Mouse (Mus musculus): ENCODE results near the gene Ptpn23. TPM values are rescaled to one million over a fixed set of nuclear protein-coding genes. Genes with fewer than 3 reads are reported as not detected.

Gene Ptpn23
- 21.6 and 25.7 TPM in 2 replicates for polyA plus RNA-seq (2015; fragmentation: Nextera tagmentation; extraction: Ambion mirVana)

- Histone ChIP-seq H3K4me2 (replicated peaks) (peak within 1 kb of the TSS; percentile 78), H3K27ac (peak within 1 kb of the TSS; percentile 84), H3K4me1 (replicated peaks) (peaks cover 24% of the 10 kb centered on the region), H3K36me3 (0 out of 2 replicates have a peak, but pooled peaks cover 3% of the 10 kb centered on the region), H3K9ac (replicated peaks) (peak within 1 kb of the TSS; percentile 82), H3K27me3 (no peaks in the 10 kb centered on the region), H3K4me3 (replicated peaks) (peak within 1 kb of the TSS; percentile 72), H3K9me3 (no peaks in the 10 kb centered on the region)
- under 1% methylated on average over 39 of the region's 39 CpGs for WGBS
- ATAC-seq = peak; percentile 96
Measured at GRCm38 (mm10) chr9:110408099-110408773, at the start of gene Ptpn23. Gene Ptpn23 (minus strand): TSS chr9:110408213.

GRCm38 (mm10) chr9:110452523-110452922, 44.5 kb upstream of the Ptpn23 start:
- 89% methylated on average over 3 of the region's 3 CpGs for WGBS

GRCm38 (mm10) chr9:110448857-110449617, 41.0 kb upstream of the Ptpn23 start:
- H3K27ac ChIP-seq = peak overlapping the region; percentile 36
- peak overlapping the region; percentile 52; the same call in 1 of the 2 replicates for H3K9ac ChIP-seq (replicated peaks)
- 34% methylated on average over 11 of the region's 11 CpGs for WGBS

More at GRCm38 (mm10) chr9:110452523-110452922, 44.5 kb upstream of the Ptpn23 start:
- ATAC-seq = no peak
- H3K4me1 ChIP-seq (replicated peaks) = peaks cover 7% of the 10 kb centered on the region
- no peak overlapping the region for H3K4me2 ChIP-seq (replicated peaks)
- H3K9ac ChIP-seq (replicated peaks) = no peak overlapping the region
- no peak overlapping the region for H3K4me3 ChIP-seq (replicated peaks)
- no peak overlapping the region for H3K27ac ChIP-seq
- peaks cover 25% of the 10 kb centered on the region for H3K36me3 ChIP-seq
- no peaks in the 10 kb centered on the region for H3K27me3 ChIP-seq
- no peaks in the 10 kb centered on the region for H3K9me3 ChIP-seq

GRCm38 (mm10) chr9:110448356-110448755, 40.3 kb upstream of the Ptpn23 start:
- H3K27me3 ChIP-seq = no peaks in the 10 kb centered on the region
- whole genome bisulfite sequencing = 78% methylated on average over 15 of the region's 15 CpGs
- H3K27ac ChIP-seq = no peak overlapping the region
- peak; percentile 53; the same call in 1 of the 2 replicates for ATAC-seq
- H3K4me3 ChIP-seq (replicated peaks) = no peak overlapping the region
- H3K9ac ChIP-seq (replicated peaks) = peak overlapping the region; percentile 52; the same call in 1 of the 2 replicates
- no peak overlapping the region for H3K4me2 ChIP-seq (replicated peaks)
- H3K36me3 ChIP-seq = peaks cover 28% of the 10 kb centered on the region
- H3K9me3 ChIP-seq = no peaks in the 10 kb centered on the region
- H3K4me1 ChIP-seq (replicated peaks) = peaks cover 7% of the 10 kb centered on the region

More at GRCm38 (mm10) chr9:110448857-110449617, 41.0 kb upstream of the Ptpn23 start:
- Histone ChIP-seq H3K4me1 (replicated peaks) (peaks cover 7% of the 10 kb centered on the region), H3K27me3 (no peaks in the 10 kb centered on the region), H3K4me3 (replicated peaks) (no peak overlapping the region), H3K4me2 (replicated peaks) (no peak overlapping the region), H3K36me3 (peaks cover 28% of the 10 kb centered on the region), H3K9me3 (no peaks in the 10 kb centered on the region)
- ATAC-seq = peak; percentile 90

GRCm38 (mm10) chr9:110440559-110440958, 32.5 kb upstream of the Ptpn23 start:
- no peak for ATAC-seq
- H3K27me3 ChIP-seq = no peaks in the 10 kb centered on the region
- H3K36me3 ChIP-seq = peaks cover 44% of the 10 kb centered on the region
- no peak overlapping the region for H3K4me3 ChIP-seq (replicated peaks)
- H3K9ac ChIP-seq (replicated peaks) = no peak overlapping the region
- H3K4me2 ChIP-seq (replicated peaks) = no peak overlapping the region
- 91% methylated on average over 6 of the region's 6 CpGs for WGBS
- H3K4me1 ChIP-seq (replicated peaks) = no peaks in the 10 kb centered on the region
- H3K27ac ChIP-seq = no peak overlapping the region
- no peaks in the 10 kb centered on the region for H3K9me3 ChIP-seq

GRCm38 (mm10) chr9:110440049-110440448, 32.0 kb upstream of the Ptpn23 start:
- Histone ChIP-seq H3K9ac (replicated peaks) (no peak overlapping the region), H3K4me2 (replicated peaks) (no peak overlapping the region), H3K4me3 (replicated peaks) (no peak overlapping the region), H3K9me3 (no peaks in the 10 kb centered on the region), H3K27ac (no peak overlapping the region), H3K4me1 (replicated peaks) (no peaks in the 10 kb centered on the region), H3K27me3 (no peaks in the 10 kb centered on the region), H3K36me3 (peaks cover 49% of the 10 kb centered on the region)
- 85% methylated on average over 2 of the region's 5 CpGs for WGBS
- no peak for ATAC-seq

- H3K4me1 ChIP-seq (replicated peaks) = no peaks in the 10 kb centered on the region
- H3K36me3 ChIP-seq = peaks cover 61% of the 10 kb centered on the region
- H3K9me3 ChIP-seq = no peaks in the 10 kb centered on the region
- H3K27ac ChIP-seq = no peak overlapping the region
- ATAC-seq = no peak
- no peaks in the 10 kb centered on the region for H3K27me3 ChIP-seq
- 95% methylated on average over 11 of the region's 11 CpGs for WGBS
- H3K4me3 ChIP-seq (replicated peaks) = no peak overlapping the region
- H3K9ac ChIP-seq (replicated peaks) = no peak overlapping the region
- H3K4me2 ChIP-seq (replicated peaks) = no peak overlapping the region
Measured at GRCm38 (mm10) chr9:110436041-110436440, 28.0 kb upstream of the Ptpn23 start.

GRCm38 (mm10) chr9:110433045-110433444, 25.0 kb upstream of the Ptpn23 start:
- Histone ChIP-seq H3K36me3 (peaks cover 88% of the 10 kb centered on the region), H3K27ac (no peak overlapping the region), H3K27me3 (no peaks in the 10 kb centered on the region), H3K4me3 (replicated peaks) (no peak overlapping the region), H3K4me2 (replicated peaks) (no peak overlapping the region), H3K4me1 (replicated peaks) (no peaks in the 10 kb centered on the region), H3K9ac (replicated peaks) (no peak overlapping the region), H3K9me3 (no peaks in the 10 kb centered on the region)
- no peak for ATAC-seq
- WGBS = 93% methylated on average over 2 of the region's 2 CpGs

- no peak overlapping the region for H3K9ac ChIP-seq (replicated peaks)
- peaks cover 91% of the 10 kb centered on the region for H3K36me3 ChIP-seq
- H3K4me2 ChIP-seq (replicated peaks) = no peak overlapping the region
- H3K27ac ChIP-seq = no peak overlapping the region
- WGBS = 71% methylated on average over 8 of the region's 8 CpGs
- no peaks in the 10 kb centered on the region for H3K27me3 ChIP-seq
- H3K4me1 ChIP-seq (replicated peaks) = no peaks in the 10 kb centered on the region
- no peaks in the 10 kb centered on the region for H3K9me3 ChIP-seq
- no peak overlapping the region for H3K4me3 ChIP-seq (replicated peaks)
- no peak for ATAC-seq
Measured at GRCm38 (mm10) chr9:110431241-110431640, 23.2 kb upstream of the Ptpn23 start.

- H3K36me3 ChIP-seq = no peaks in the 10 kb centered on the region
- 93% methylated on average over 12 of the region's 12 CpGs for WGBS
- H3K27ac ChIP-seq = no peak within 1 kb of the TSS
- no peaks in the 10 kb centered on the region for H3K27me3 ChIP-seq
- H3K4me2 ChIP-seq (replicated peaks) = no peak within 1 kb of the TSS
- no peaks in the 10 kb centered on the region for H3K4me1 ChIP-seq (replicated peaks)
- H3K9me3 ChIP-seq = no peaks in the 10 kb centered on the region
- ATAC-seq = no peak
- no peak within 1 kb of the TSS for H3K4me3 ChIP-seq (replicated peaks)
- H3K9ac ChIP-seq (replicated peaks) = no peak within 1 kb of the TSS
Measured at GRCm38 (mm10) chr9:110419511-110420112, 11.6 kb upstream of the Ptpn23 start, which contains the start of gene Ngp. Gene Ngp (plus strand): TSS chr9:110419747.

- H3K27me3 ChIP-seq = no peaks in the 10 kb centered on the region
- peaks cover 4% of the 10 kb centered on the region for H3K4me1 ChIP-seq (replicated peaks)
- ATAC-seq = no peak
- H3K27ac ChIP-seq = no peak overlapping the region
- H3K4me2 ChIP-seq (replicated peaks) = no peak overlapping the region
- no peaks in the 10 kb centered on the region for H3K9me3 ChIP-seq
- WGBS = 55% methylated on average over 9 of the region's 9 CpGs
- H3K36me3 ChIP-seq = no peaks in the 10 kb centered on the region
- H3K4me3 ChIP-seq (replicated peaks) = no peak overlapping the region
- no peak overlapping the region for H3K9ac ChIP-seq (replicated peaks)
Measured at GRCm38 (mm10) chr9:110413785-110414184, 5.8 kb upstream of the Ptpn23 start.

- no peak overlapping the region for H3K9ac ChIP-seq (replicated peaks)
- 83% methylated on average over 7 of the region's 7 CpGs for WGBS
Measured at GRCm38 (mm10) chr9:110412926-110413325, 4.9 kb upstream of the Ptpn23 start.

More at GRCm38 (mm10) chr9:110412926-110413325, 4.9 kb upstream of the Ptpn23 start:
- no peaks in the 10 kb centered on the region for H3K9me3 ChIP-seq
- H3K27me3 ChIP-seq = no peaks in the 10 kb centered on the region
- H3K36me3 ChIP-seq = no peaks in the 10 kb centered on the region
- ATAC-seq = no peak
- no peak overlapping the region for H3K4me2 ChIP-seq (replicated peaks)
- H3K27ac ChIP-seq = no peak overlapping the region
- no peak overlapping the region for H3K4me3 ChIP-seq (replicated peaks)
- peaks cover 6% of the 10 kb centered on the region for H3K4me1 ChIP-seq (replicated peaks)
